Mouse (Mus musculus) kidney, adult 2 months (tissue): ENCODE results near the gene Mapk8.

ENCODE experiments used
- CTCF ChIP-seq: fragments of 200-500 bp; conservative IDR thresholded peaks from 2 replicates; pipeline ENCODE4 v1.5.1; 2011; ENCODE audit warnings: low read depth, mild to moderate bottlenecking, control low read depth, low read length, moderate library complexity, mixed read lengths; ENCODE audit not compliant: insufficient read depth, insufficient read length
- POLR2A ChIP-seq: fragments of 200-500 bp; IDR thresholded peaks from one replicate; pipeline ENCODE4 v1.6.1; 2011; ENCODE audit warnings: low read depth, low read length, control low read depth

- TF ChIP-seq CTCF = no peak
- no peak for TF ChIP-seq POLR2A
Measured at GRCm38 (mm10) chr14:33328369-33328768, 118.6 kb downstream of the Mapk8 start.
